Mouse (Mus musculus) adrenal gland, adult 2 months (tissue): ENCODE measurements around the gene Apod. TPM values are rescaled to one million over a fixed set of nuclear protein-coding genes. Genes with fewer than 3 reads are reported as not detected.
"Not testable (repeated sequence)": the region's sequence is repeated elsewhere in the genome, so short reads cannot be mapped to it uniquely, and the experiment has no call there.

Experiments used
- DNase-seq: peaks from one replicate; pipeline ENCODE4 v3.0.0; 2021
- long read RNA-seq: library from polyadenylated mRNA; stranded (forward); transcript quantifications from one replicate; pipeline ENCODE4 v2.0.0, GENCODE M21; 2021
- polyA plus RNA-seq: library from polyadenylated mRNA; depleted of rRNA; stranded (reverse); fragments of >200 nt; gene quantifications from 2 replicates; pipeline ENCODE4 v1.2.3, GENCODE M21; 2012; rRNA removed
- total RNA-seq, 2 experiments: library from RNA; stranded (reverse); gene quantifications; 2 replicates each; pipeline ENCODE4 v1.2.3; 2021

Gene Apod
- total RNA-seq (10 to 100 TPM in 1 of 2 experiments, 1 to 10 TPM in 1; 8.0 to 12.3 TPM), polyA plus RNA-seq (0.64 and 0.99 TPM in 2 replicates)
- long read RNA-seq, partial matches to known transcripts = 0 of 4 reads
- long read RNA-seq, other reads (novel, unspliced or antisense) = 0 of 4 reads

DNA sequence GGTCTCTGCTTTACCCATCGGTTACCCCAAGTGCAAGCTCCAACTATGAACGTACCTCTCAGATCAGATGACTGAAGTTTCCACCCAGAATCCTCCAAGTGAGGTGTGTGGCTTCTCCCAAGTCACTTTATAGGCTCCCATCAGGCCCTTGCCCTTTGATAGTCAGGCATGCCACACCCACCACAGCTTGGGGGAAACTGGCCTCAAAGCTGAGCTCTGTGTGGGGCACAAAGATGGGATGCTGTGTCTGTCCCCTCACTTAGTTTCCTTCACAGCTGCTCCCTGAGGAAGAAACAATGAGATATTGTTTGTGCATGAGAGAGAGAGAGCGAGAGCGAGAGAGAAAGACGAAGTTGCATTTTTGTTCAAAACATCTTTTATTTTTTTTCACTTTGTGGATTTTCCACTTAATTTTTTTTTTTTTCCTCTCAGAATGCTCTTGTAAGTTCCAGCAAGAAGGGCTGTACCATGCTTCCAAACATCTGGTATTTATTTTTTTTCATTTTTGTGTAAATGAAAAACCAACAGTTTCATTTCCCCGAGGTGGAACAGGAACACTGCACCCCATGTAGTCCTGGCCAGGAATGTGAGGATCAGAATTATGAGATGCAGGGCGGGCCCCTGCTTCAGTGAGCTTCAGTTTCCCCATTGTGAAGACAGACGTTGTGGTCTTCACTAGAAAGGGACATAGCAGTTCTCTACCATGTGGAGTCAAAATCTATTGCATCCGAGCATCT is at the start of gene Apod:
Gene Apod (minus strand): TSS at position 312 of the 737 bp plus-strand sequence.
- DNase-seq = no peak

DNA sequence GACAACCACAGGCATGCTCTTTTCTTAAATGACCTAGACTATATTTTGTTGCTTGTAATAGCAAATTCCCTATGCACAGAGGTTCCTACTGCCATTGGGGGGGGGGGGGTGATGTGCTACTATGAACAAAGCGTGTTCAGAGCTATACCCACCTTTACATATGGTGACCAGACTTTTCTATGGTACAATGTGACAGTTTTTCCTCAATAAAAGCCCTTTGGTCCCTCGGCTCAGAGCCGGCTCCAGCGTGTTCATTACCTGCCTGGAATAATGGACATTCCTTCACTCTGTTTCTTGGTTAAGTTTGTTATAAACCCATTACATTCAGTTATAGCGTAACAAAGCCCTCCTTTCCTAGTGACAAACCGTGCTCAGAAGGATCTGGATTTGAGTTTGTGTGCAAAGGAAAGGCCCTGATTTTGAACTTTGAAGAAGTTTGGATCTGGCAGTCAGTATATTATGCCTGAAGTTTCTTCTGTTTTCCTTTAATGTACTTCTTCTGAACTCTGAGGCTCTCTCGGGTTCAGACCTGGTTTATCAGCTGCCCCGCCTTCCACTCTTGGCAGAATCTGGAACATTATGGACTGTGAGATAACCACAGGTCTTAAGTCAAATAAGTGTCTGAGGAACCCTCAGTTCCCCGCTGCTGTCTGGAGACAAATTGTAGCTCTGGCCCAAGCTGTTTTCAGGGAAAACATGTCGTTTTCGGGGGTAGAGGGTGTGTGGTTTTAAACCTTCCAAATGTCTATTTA is 49.3 kb upstream of the Apod start:
- no peak for DNase-seq

DNA sequence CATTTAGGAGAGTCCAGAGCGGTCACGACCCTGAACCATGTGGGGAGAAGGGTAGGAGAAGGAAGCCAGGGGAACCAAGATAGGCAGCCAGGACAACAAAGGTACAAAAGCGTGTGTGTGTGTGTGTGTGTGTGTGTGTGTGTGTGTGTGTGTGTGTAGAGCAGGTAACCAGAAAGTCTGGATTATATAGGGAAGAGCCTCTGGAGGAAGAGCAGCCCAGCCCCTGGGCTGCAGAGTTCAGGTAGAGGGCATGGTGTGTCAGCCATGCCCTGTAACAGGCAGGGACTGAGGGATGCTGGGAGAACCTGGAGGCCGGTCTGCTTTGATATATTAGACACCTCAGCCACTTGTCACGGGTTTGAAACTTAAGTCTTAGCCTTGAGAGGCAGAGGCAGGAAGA is 44.9 kb upstream of the Apod start:
- DNase-seq = no peak

DNA sequence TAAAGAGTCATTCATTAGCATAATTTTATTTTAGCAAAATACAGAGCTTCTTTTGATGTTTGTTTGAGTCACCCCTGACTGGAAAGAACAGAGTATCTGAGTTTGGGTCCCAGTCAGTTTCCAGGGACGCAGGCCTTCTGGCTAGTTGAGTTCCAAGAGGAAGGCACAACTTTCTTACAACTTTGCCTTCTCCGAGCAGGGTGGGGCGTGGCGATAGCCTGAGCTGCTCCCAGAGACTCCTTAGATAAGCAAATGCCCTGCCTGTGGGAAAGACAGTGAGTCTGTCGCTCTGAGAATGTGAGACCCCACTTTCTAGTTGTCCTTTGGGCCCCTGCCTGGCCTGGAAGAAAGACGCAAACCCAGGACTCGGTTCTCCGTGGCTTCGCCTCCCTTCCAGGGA is 44.4 kb upstream of the Apod start:
- DNase-seq = no peak

DNA sequence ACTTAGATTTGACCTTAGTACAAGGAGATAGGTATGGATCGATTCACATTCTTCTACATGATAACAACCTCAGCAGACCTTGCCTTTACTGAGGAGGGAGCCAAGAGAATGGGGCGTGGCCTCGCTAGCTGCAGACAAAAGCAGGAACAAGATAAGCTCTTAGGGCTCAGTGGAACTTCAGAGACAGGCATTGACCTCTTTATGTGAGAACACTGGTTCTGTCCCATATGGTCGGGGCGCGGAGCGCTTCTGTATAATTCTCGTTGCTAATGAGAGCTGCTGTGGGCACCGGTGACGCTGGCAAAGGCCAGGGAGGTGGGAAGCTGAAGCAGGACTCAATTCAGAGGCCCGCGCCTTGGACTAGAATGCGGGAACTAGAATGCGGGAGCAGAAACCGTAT is 44.0 kb upstream of the Apod start:
- DNase-seq = no peak

DNA sequence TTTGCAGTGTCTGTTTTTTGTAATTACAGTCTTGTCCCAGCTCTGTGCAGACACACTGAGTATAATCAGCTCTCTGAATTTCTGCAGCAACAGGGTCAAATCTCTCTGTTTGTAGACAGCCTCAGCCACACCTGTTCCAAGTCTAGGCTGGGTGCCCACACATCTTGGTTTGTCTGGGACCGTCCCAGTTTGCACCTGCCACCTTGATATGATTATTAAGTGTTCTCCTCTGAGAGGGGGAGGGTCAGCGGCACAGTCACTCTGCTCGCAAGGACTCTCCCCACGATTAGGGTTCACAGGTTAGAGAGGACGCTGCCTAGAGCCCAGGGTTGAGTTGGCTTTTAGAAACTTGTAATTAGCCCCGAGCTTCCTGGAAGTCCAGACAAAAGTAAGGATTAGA is 41.3 kb upstream of the Apod start:
- DNase-seq = no peak

DNA sequence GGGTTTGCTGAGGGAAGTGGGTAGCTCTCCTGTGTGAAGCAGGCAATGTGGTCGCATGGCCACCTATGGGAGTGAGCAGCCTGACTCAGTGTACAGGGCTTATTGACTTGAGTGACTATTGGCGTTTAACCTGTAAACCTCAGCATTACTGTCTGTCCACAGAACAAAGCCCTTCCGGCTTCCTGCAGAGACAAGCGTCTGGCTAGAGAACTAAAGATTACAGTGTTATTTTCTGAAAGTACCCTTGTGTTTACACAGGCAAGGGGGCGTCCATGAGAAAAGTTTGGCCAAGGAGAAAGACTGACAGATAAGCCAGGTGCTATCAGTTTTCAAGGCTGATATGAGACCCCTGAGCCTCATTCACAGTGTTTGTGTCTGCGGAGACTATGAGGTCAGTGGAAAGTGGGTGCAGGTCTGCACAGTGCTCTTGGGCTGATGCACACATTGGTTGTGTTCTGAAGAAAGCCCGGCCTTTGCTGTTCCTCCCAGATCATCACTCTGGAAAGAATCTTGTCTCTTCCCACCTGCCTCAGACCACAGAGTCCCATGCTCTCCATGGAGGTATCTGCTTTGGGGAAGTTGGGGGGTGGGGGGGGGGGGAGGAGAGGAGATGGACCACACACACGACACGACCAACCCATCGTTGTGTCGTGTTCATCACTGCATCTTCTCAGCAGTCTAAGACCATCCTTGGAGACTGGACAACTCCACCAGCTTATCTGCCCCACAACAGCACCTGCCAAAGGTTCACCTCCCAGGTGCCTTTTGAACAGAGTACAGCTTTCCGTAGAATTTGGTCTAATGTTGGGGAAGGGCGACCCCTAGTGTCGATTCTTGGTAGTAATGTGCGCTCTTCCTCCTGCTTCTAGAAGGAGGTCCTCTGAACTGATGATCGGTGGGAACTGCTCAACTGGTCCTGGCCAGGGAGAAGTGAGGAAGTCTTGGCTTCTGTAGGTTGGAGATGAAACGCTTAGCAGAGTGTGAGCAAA is 40.0 kb upstream of the Apod start:
- DNase-seq = peak; percentile 58

DNA sequence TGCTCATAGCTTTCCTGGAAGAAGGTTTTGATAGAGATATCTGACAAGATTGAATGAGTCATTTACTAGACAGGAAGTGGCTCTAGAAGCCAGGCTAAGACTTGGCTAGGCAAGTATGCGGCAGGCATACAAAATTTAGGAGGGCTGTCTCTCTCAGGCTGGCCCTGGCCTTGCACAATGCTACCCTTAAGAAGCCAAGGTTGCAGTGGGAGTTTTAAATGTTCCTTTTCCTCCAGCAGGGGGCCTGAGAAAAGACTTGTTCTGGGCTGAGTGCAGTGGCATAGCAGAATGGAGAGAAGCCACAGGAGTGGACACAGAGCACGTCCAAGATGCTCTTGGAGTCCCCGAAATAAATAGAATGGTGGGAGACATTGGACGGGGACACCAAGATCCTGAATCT is 38.4 kb upstream of the Apod start:
- DNase-seq = peak; percentile 42

DNA sequence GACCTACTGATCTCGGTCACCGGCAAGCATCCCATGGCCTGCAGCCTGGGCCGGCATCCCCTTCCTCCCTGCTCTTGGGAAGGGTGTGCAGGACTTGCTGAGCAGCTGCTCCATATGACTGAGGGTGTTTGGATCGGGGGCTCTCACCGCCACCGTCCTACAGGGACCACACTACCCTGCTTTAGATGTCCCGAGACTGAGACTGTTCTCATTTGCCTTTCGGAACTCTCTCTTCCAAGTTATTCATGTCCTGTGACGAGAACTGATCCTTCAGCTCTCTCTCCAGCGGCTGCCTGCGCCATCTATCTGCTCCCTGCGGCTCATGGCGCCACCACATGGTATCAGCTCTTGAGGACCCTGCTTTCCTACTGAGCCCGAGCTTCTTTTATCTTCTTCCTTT is 33.0 kb upstream of the Apod start:
- DNase-seq = peak; percentile 76

DNA sequence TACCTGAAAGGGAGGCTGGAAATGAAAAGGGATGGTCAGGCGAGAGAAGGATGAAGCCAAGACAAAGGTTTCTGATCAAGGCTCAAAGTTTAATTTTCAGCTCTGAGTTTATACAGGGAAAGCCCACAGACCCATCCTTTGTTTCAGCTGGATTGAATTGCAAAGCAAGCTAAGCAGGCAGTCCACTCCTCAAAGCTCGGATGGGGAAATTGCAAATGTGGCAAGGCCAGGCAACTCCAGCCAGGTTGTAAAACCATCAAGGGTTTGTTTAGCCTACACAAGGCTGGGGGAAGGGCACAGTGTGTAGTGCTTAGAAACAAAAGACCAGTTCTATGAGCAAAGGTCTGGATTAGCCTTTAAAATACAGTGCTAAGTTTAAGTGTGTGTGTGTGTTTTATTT is 28.4 kb upstream of the Apod start:
- DNase-seq = no peak

DNA sequence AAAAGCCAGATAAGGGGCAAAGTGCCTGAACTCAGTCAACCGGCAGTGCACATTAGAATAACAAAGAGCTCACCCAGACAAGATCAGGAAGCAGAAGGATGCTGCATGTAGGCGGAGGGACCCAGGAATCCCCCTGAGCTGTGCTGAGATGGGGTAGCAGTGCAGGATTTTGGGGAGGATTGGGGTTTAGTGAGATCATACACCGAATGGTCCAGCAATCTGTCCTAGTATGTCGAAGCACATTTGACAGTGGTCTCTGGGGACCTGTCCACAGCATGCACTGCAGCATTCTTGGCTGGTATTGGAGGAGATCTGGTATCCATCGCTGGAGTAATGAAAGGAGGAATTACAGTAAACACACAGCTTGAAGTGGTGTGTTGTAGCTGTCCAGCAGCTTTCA is 27.9 kb upstream of the Apod start:
- DNase-seq = no peak

DNA sequence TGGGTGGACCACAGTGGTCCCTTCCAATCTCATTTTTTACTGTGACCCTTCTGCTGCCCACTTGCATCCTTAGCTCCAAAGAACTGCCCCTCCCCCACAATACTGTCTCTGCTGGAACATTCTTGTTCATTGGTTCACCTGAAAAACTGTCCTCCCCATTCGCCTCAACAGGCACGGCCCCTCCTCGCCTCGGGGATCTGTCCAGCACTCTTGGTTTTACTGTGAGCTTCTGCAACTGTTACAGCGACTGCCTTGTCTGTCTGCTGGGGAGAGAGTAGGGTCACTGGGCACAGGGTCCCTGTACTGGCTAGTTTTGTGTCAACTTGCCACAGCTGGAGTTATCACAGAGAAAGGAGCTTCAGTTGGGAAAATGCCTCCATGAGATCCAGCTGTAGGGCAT is 24.7 kb upstream of the Apod start:
- no peak for DNase-seq

DNA sequence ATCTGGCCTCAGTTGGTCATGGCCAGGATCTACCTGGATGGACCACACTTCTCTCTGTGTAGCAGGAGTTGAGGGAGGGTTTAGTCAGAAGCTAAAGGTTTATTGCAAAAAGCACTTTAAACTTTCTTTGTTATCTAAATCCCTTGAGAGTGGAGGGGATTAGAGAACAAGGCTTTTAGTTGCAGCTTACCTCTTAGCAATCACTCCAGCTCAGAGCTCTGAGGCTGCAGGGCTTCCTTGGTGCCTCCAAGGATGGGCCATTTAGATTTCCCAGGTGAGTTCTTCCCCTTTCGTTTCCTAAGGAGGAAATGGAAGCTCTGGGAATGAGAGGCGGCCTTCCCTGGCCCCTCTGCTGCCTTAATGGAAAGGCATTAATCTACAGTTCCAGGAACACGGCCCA is 23.3 kb upstream of the Apod start:
- no peak for DNase-seq

DNA sequence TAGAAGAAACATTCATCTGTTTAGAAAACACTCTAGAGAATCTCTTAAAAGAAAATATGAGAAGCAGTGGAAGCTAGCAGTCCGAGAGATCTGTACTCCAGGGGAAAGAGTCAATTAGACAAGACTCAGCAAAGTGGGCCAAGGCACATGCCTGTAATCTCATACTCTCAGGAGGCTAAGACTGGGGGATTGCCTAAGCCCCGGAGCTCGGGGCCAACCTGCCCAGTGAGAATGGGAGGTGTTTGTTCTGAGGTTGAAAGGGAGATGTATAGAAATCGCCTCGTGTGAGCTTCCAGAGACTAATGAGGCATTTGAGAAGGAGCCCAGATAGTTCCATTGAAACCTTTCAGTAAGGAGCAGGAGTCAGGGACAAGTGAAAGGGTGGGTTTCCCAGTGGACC is 20.2 kb upstream of the Apod start:
- DNase-seq = no peak

DNA sequence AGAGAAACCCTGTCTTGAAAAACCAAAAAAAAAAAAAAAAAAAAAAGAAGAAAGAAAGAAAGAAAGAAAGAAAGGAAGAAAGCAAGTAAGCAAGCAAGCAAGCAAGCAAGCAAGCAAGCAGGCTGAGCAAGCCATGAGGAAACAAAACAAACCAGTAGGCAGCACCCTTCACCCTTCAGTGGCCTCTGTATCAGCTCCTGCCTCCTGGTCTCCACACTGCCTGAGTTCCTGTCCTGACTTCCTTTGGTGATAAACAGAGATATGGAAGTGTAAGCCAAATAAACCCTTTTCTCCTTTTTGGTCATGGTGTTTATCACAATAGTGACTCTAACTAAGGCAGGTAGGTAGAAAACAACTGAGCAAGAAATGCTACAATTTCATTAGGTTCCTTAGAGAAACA is 18.0 kb upstream of the Apod start:
- DNase-seq = no peak

DNA sequence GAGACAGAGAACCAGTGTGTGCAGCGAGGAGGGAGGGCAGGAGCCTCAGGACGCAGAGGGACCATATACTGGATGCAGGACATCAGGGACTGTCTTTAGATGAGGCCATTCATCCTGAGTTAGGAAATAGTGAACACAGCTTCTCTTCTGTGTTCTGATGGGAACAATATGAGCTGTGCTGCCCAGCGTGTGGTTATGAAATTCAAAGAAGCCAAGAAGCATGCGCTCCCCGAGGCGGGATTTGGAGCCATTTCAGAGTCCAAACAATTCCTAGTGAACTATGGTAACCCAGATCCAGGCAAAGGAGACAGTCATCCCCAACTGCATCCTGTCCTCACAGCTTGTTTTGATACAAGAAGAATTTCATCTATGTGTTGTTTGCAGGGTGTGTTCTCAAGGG is 16.4 kb upstream of the Apod start:
- DNase-seq = not testable (repeated sequence)

DNA sequence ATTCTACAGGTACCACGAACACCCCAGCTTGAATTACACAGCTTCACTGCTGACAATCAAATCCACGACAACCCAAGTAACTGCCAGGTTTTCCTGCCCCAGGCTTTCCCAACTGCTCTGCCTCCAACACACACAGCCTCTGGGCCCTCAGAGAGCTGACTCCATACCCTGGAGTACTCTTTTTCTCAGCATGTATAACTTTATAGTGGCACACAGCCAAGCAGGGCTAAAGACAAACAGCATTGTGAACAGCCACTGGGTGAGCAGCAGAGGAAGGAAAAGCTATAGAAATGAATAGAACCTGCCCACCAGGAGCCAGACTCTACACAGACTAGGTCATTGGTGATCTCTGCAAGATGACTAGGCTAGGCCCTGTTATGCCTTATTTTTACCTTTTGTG is 15.1 kb upstream of the Apod start:
- no peak for DNase-seq

DNA sequence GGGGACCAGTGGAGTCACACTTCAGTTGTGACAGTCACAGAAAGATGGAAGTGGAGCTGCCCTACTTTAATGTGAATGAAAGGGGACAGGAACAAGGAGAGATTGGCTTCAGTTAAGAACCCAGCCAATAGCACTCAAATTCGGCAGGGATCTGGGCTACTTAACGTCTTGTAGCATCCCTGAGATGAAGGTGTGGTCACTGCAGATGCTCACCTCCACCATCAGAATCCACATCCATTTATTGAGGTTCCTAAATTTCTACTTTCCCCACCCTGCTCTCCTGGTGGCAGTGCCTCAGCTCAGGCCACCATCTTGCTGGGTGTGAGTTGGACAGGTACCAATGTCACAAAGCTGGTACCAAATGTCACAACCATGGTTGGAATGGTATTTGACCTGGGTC is 13.3 kb upstream of the Apod start:
- no peak for DNase-seq

DNA sequence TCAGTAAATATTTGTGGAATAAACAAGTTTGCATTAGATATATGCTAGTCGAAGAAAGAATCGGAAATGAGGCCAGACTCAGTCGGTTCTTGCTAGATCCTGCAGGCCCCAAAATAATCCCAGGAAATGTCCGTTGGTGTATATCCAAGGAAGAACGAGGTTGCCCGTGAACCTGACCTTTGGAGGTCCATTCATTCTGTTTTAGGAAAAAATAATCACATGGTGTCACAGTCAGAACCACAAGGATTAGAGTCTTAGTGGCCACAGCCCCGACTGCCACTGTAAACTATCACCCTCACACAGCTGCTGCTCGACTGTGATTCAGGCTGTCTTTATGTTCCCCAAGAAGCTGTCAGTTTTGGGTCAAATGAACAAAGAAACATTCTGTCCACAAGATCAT is 12.8 kb upstream of the Apod start:
- peak; percentile 11 for DNase-seq

DNA sequence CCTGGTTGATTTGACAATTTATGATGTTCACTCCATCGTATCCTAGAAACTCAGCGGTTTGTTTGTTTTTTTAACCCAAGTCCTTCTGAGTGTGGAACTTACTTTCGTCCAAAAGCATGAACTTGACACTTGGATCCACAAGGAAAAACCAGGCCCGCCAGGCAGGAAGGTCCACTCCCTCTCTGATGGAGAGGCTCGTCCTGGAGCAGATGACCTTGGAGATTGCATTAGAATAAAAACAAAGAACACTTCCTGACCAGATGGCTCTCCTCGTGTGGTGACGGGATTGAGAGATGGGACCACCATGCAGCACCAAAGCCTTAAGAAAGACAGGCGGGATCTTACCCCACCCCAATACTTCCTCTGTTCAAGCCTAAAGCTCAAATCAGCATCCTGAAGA is 12.1 kb upstream of the Apod start:
- peak; percentile 35 for DNase-seq

DNA sequence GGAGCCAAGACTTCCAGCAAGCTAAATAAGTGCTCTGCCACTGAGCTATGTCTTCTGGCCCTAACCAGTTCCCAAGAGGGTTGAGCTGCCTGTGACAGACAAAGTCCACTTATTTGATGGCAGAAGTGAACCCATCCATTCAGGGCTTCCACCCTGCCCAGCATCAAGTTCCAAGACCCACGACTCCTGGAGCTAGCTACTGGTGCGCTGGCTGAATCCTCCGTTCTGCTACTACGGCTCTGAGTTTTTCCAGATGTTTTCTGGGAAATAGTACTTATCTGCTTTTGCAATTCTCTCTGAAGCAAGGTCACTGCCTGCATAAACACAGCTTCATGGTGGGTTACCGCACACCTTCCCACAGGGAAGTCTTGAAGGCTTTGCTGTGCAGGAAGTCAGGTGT is 11.4 kb upstream of the Apod start:
- no peak for DNase-seq

DNA sequence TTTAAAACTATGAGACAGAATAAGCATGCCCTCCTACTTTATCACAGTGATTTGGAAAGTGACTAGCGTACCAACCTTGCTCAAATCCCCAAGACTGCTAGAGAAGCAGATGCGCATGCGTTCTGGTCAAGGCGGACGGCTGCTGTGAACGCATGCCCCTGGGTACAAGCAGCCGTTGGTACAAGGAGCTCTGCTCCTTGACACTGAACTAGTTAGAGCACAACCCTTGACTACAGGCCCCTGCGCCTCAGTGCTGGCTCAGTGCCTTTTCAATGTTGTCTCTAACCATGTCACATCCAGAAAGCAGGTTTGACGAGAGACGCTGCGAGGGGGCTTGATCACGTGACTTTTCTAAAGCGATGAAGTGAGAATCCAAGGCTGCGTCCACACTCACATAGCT is 10.5 kb upstream of the Apod start:
- no peak for DNase-seq
